Mouse (Mus musculus) lung, adult 2 months (tissue): ENCODE data around the gene Mphosph9.

Source experiments
- CTCF ChIP-seq: fragments of 200-500 bp; IDR thresholded peaks from 2 replicates; pipeline ENCODE4 v1.5.1; 2011; ENCODE audit warnings: mild to moderate bottlenecking, low read length, control low read depth; ENCODE audit not compliant: insufficient read depth
- POLR2A ChIP-seq: fragments of 200-500 bp; IDR thresholded peaks from 2 replicates; pipeline ENCODE4 v1.6.1; 2011; ENCODE audit warnings: low read depth, mild to moderate bottlenecking, control low read depth, low read length, borderline replicate concordance; ENCODE audit errors: extremely low read depth

GRCm38 (mm10) chr5:124270226-124270625, 57.5 kb downstream of the Mphosph9 start:
- no peak for TF ChIP-seq CTCF
- no peak for TF ChIP-seq POLR2A
